In genomic region chr16:75344201-75344927, GRCm38 (mm10) we compare ENCODE assay signal across 19 mouse cellular contexts.
DNase-seq lines count a peak whose midpoint lies in the region; ATAC-seq and TF ChIP-seq lines count a peak whose summit lies in the region.
"Had no signal": no experiment of that assay in that cellular context is flagged by ENCODE, and none has a peak within 500 bp of the region (broad histone marks: within the 10 kb centered on the region; RNA-seq: fewer than 3 reads in every experiment).

No protein-coding gene starts in this region.

- H3K79me2 ChIP-seq in MEL (ENCODE audit: control insufficient read depth, insufficient read depth, low read length, poor library complexity): no peaks in the 10 kb centered on the region

- no peaks in the 10 kb centered on the region for H3K4me1 ChIP-seq in midbrain, embryonic 11.5 days (ENCODE audit: control insufficient read depth, insufficient read depth, low read length)
- H3K4me1 ChIP-seq in midbrain, embryonic 10.5 days: no peaks in the 10 kb centered on the region
- peaks cover 4 to 16% of the 10 kb centered on the region in 2 experiments for H3K4me1 ChIP-seq in MEL (ENCODE audit: control insufficient read depth in 1 of 2, insufficient read depth in 2 of 2, low read length in 2 of 2)
- H3K4me1 ChIP-seq in liver, embryonic 15.5 days (replicated peaks): peaks cover 13% of the 10 kb centered on the region; the same call in 1 of the 2 replicates
- H3K4me1 ChIP-seq: forebrain, embryonic 13.5 days; hindbrain, embryonic 15.5 days had no signal

- no peak for DNase-seq in midbrain, embryonic 11.5 days (ENCODE audit: low spot score, missing footprints)
- DNase-seq in midbrain, embryonic 10.5 days (ENCODE audit: low spot score): no peak
- peak; percentile 55 for DNase-seq in MEL (ENCODE audit: low read depth, low spot score)
- DNase-seq in c-Kit-positive CD71-positive TER-119-positive erythroid progenitor cells, embryonic 14.5 days (ENCODE audit: low spot score): peak; percentile 14
- DNase-seq in right cerebral cortex, postnatal 25 days: no peak
- DNase-seq: adrenal gland, postnatal 25 days; cerebellum, adult 9-10 months; gastrocnemius, postnatal 10 days; heart, adult 11 months; kidney, adult 2 months; kidney, postnatal 10 days; lung, adult 18-20 months; lung, postnatal 10 days had no signal

- 83% methylated on average over 8 of the region's 8 CpGs for WGBS in midbrain, embryonic 11.5 days
- 89% methylated on average over 8 of the region's 8 CpGs for WGBS in midbrain, embryonic 10.5 days
- 42% methylated on average over 8 of the region's 8 CpGs for WGBS in liver, embryonic 15.5 days (ENCODE audit: insufficient replicate concordance)

- H3K9me3 ChIP-seq in midbrain, embryonic 11.5 days (ENCODE audit: control insufficient read depth, low read length): no peaks in the 10 kb centered on the region
- H3K9me3 ChIP-seq in midbrain, embryonic 10.5 days (replicated peaks): no peaks in the 10 kb centered on the region
- no peaks in the 10 kb centered on the region for H3K9me3 ChIP-seq in MEL (replicated peaks; ENCODE audit: insufficient read depth, low read length)
- H3K9me3 ChIP-seq in liver, embryonic 15.5 days (replicated peaks): no peaks in the 10 kb centered on the region
- H3K9me3 ChIP-seq: forebrain, embryonic 13.5 days; hindbrain, embryonic 15.5 days had no signal

- H3K4me3 ChIP-seq in midbrain, embryonic 11.5 days (ENCODE audit: low read depth, low read length): no peak overlapping the region
- no peak overlapping the region for H3K4me3 ChIP-seq in midbrain, embryonic 10.5 days
- H3K4me3 ChIP-seq in MEL (ENCODE audit: control insufficient read depth in 1 of 2, insufficient read depth in 1 of 2, low read depth in 2 of 2, low read length in 2 of 2): peak overlapping the region; percentile 29 to 32
- H3K4me3 ChIP-seq in liver, embryonic 15.5 days (replicated peaks): no peak overlapping the region
- H3K4me3 ChIP-seq: forebrain, embryonic 13.5 days; hindbrain, embryonic 15.5 days had no signal

- H3K27me3 ChIP-seq in midbrain, embryonic 11.5 days (ENCODE audit: control insufficient read depth, insufficient read depth, low read length): no peaks in the 10 kb centered on the region
- H3K27me3 ChIP-seq in midbrain, embryonic 10.5 days (ENCODE audit: low read depth, poor library complexity, severe bottlenecking): no peaks in the 10 kb centered on the region
- H3K27me3 ChIP-seq in MEL (ENCODE audit: control insufficient read depth in 1 of 2, insufficient read depth in 2 of 2, low read length in 2 of 2): no peaks in the 10 kb centered on the region
- H3K27me3 ChIP-seq in liver, embryonic 15.5 days: no peaks in the 10 kb centered on the region
- H3K27me3 ChIP-seq: forebrain, embryonic 13.5 days; hindbrain, embryonic 15.5 days had no signal

- no peak overlapping the region for H3K27ac ChIP-seq in midbrain, embryonic 11.5 days (ENCODE audit: low read depth, low read length)
- H3K27ac ChIP-seq in midbrain, embryonic 10.5 days (replicated peaks): no peak overlapping the region
- H3K27ac ChIP-seq in MEL (ENCODE audit: control insufficient read depth, low read depth, low read length): peak overlapping the region; percentile 83
- no peak overlapping the region; the same call in 1 of the 2 replicates for H3K27ac ChIP-seq in liver, embryonic 15.5 days (replicated peaks)
- H3K27ac ChIP-seq: forebrain, embryonic 13.5 days; hindbrain, embryonic 15.5 days; stomach, postnatal 0 days had no signal

- TF ChIP-seq CTCF in MEL (IDR thresholded peaks at IDR 0.05 in 2 of 3, conservative IDR thresholded peaks at IDR 0.05 in 1 of 3; ENCODE audit: control insufficient read depth in 1 of 3, insufficient read depth in 1 of 3, low read depth in 2 of 3, low read length in 3 of 3, poor library complexity in 1 of 3, severe bottlenecking in 1 of 3): no peak

- peak in 1 of 2 experiments; percentile 56; a peak in 2 of 4 replicates for TF ChIP-seq EP300 in MEL (IDR thresholded peaks at IDR 0.05; ENCODE audit: low read depth in 1 of 2, low read length in 2 of 2)

- no peak for TF ChIP-seq RAD21 in MEL (IDR thresholded peaks at IDR 0.05; ENCODE audit: low read depth, low read length)

- no peak for TF ChIP-seq POLR2A in MEL (IDR thresholded peaks at IDR 0.05; ENCODE audit: control insufficient read depth in 1 of 2, insufficient read depth in 1 of 2, low read depth in 1 of 2, low read length in 2 of 2, poor library complexity in 1 of 2)

- H3K4me2 ChIP-seq in midbrain, embryonic 11.5 days: no peak overlapping the region
- peak overlapping the region; percentile 55 for H3K4me2 ChIP-seq in liver, embryonic 15.5 days
- H3K4me2 ChIP-seq: forebrain, embryonic 13.5 days; heart, embryonic 11.5 days; hindbrain, embryonic 15.5 days had no signal

- 0 out of 2 replicates have a peak, but pooled peaks have one; percentile 33 for ATAC-seq in midbrain, embryonic 11.5 days (ENCODE audit: low FRiP score)
- ATAC-seq in liver, embryonic 15.5 days (ENCODE audit: insufficient read depth): peak; percentile 45; the same call in 1 of the 2 replicates
- ATAC-seq in erythroblast, adult 5-6 weeks (replicated peaks; ENCODE audit: low FRiP score, poor library complexity, severe bottlenecking): no peak

- H3K9ac ChIP-seq in midbrain, embryonic 11.5 days (ENCODE audit: low read length): no peak overlapping the region
- peak overlapping the region; percentile 56 for H3K9ac ChIP-seq in MEL (ENCODE audit: control insufficient read depth, low read depth, low read length, poor library complexity, severe bottlenecking)
- H3K9ac ChIP-seq in liver, embryonic 15.5 days: no peak overlapping the region
- H3K9ac ChIP-seq: forebrain, embryonic 13.5 days; hindbrain, embryonic 15.5 days had no signal

- no peaks in the 10 kb centered on the region for H3K36me3 ChIP-seq in midbrain, embryonic 11.5 days (ENCODE audit: control insufficient read depth, insufficient read depth, low read length)
- H3K36me3 ChIP-seq in midbrain, embryonic 10.5 days: no peaks in the 10 kb centered on the region
- H3K36me3 ChIP-seq in MEL (ENCODE audit: control insufficient read depth in 1 of 2, insufficient read depth in 2 of 2, low read length in 2 of 2): peaks cover 0 to 21% of the 10 kb centered on the region in 2 experiments; a peak in 2 of 4 replicates
- no peaks in the 10 kb centered on the region for H3K36me3 ChIP-seq in liver, embryonic 15.5 days (replicated peaks)
- H3K36me3 ChIP-seq: hindbrain, embryonic 15.5 days had no signal

TF ChIP-seq in MEL, 35 proteins besides CTCF, POLR2A, EP300 and RAD21:
- TF ChIP-seq SMC3 (IDR thresholded peaks at IDR 0.05; ENCODE audit: low read depth, low read length) (no peak), POLR2AphosphoS2 (IDR thresholded peaks at IDR 0.05; ENCODE audit: low read length) (no peak), MYB (IDR thresholded peaks at IDR 0.05; ENCODE audit: low read depth, low read length) (0 out of 2 replicates have a peak, but pooled peaks have one; percentile 23), ETS1 (IDR thresholded peaks at IDR 0.05; ENCODE audit: low read depth, low read length) (0 out of 2 replicates have a peak, but pooled peaks have one; percentile 28), POLR2AphosphoS5 (IDR thresholded peaks at IDR 0.05; ENCODE audit: borderline replicate concordance, low read depth, low read length) (no peak), NRF1 (IDR thresholded peaks at IDR 0.05; ENCODE audit: insufficient read depth, low read depth, low read length, poor library complexity, severe bottlenecking) (no peak), SIN3A (IDR thresholded peaks at IDR 0.05; ENCODE audit: low read length) (no peak)

Comparison
In these comparisons a context has a peak if more than half of its experiments do, and no peak if none do; other contexts are left out.
1. DNase-seq: peak in MEL (single experiment) and c-Kit-positive CD71-positive TER-119-positive erythroid progenitor cells, embryonic 14.5 days (single experiment); none in midbrain, embryonic 11.5 days (single experiment), midbrain, embryonic 10.5 days (single experiment) and right cerebral cortex, postnatal 25 days (single experiment).
2. H3K4me3 ChIP-seq: peak in MEL (2 of 2); none in midbrain, embryonic 11.5 days (single experiment), midbrain, embryonic 10.5 days (single experiment) and liver, embryonic 15.5 days (single experiment).